Mouse (Mus musculus): ENCODE data around the gene Mpzl3. TPM values are rescaled to one million over a fixed set of nuclear protein-coding genes. Genes with fewer than 3 reads are reported as not detected.

The Mpzl3 gene
- polyA plus RNA-seq, 1 experiment from 2014 or later = 1.2 TPM

- H3K4me2 ChIP-seq (ENCODE audit: low read length) = peak overlapping the region; percentile 6; the same call in 1 of the 2 replicates
Observed at GRCm38 (mm10) chr9:45040066-45040845, 14.7 kb upstream of the Mpzl3 start.

GRCm38 (mm10) chr9:45041131-45041838 is 13.7 kb upstream of the Mpzl3 start:
- WGBS = 26% methylated on average over 17 of the region's 17 CpGs
- H3K27ac ChIP-seq (ENCODE audit: low read length) = no peak overlapping the region

More at GRCm38 (mm10) chr9:45040066-45040845, 14.7 kb upstream of the Mpzl3 start:
- 15% methylated on average over 14 of the region's 14 CpGs for WGBS
- H3K27me3 ChIP-seq (replicated peaks; ENCODE audit: control insufficient read depth, insufficient read depth, low read length) = peaks cover 45% of the 10 kb centered on the region
- H3K9ac ChIP-seq (replicated peaks; ENCODE audit: low read depth, low read length) = no peak overlapping the region
- ATAC-seq = no peak
- no peaks in the 10 kb centered on the region for H3K9me3 ChIP-seq (ENCODE audit: control insufficient read depth, low read length)
- no peak overlapping the region for H3K4me3 ChIP-seq (replicated peaks; ENCODE audit: low read length)
- no peak overlapping the region for H3K27ac ChIP-seq (ENCODE audit: low read length)
- no peaks in the 10 kb centered on the region for H3K36me3 ChIP-seq (ENCODE audit: control insufficient read depth, insufficient read depth)
- no peaks in the 10 kb centered on the region for H3K4me1 ChIP-seq (replicated peaks; ENCODE audit: control insufficient read depth, insufficient read depth, low read length)

GRCm38 (mm10) chr9:45042056-45042720 is 12.8 kb upstream of the Mpzl3 start:
- Histone ChIP-seq H3K4me3 (replicated peaks; ENCODE audit: low read length) (no peak overlapping the region), H3K36me3 (ENCODE audit: control insufficient read depth, insufficient read depth) (no peaks in the 10 kb centered on the region), H3K9ac (replicated peaks; ENCODE audit: low read depth, low read length) (no peak overlapping the region), H3K4me1 (replicated peaks; ENCODE audit: control insufficient read depth, insufficient read depth, low read length) (no peaks in the 10 kb centered on the region), H3K27me3 (replicated peaks; ENCODE audit: control insufficient read depth, insufficient read depth, low read length) (peaks cover 45% of the 10 kb centered on the region), H3K9me3 (ENCODE audit: control insufficient read depth, low read length) (no peaks in the 10 kb centered on the region), H3K4me2 (ENCODE audit: low read length) (no peak overlapping the region), H3K27ac (ENCODE audit: low read length) (no peak overlapping the region)
- ATAC-seq = no peak
- 4% methylated on average over 20 of the region's 20 CpGs for WGBS

More at GRCm38 (mm10) chr9:45041131-45041838, 13.7 kb upstream of the Mpzl3 start:
- Histone ChIP-seq H3K36me3 (ENCODE audit: control insufficient read depth, insufficient read depth) (no peaks in the 10 kb centered on the region), H3K9ac (replicated peaks; ENCODE audit: low read depth, low read length) (no peak overlapping the region), H3K4me1 (replicated peaks; ENCODE audit: control insufficient read depth, insufficient read depth, low read length) (no peaks in the 10 kb centered on the region), H3K4me2 (ENCODE audit: low read length) (peak overlapping the region; percentile 6; the same call in 1 of the 2 replicates), H3K27me3 (replicated peaks; ENCODE audit: control insufficient read depth, insufficient read depth, low read length) (peaks cover 45% of the 10 kb centered on the region), H3K4me3 (replicated peaks; ENCODE audit: low read length) (no peak overlapping the region), H3K9me3 (ENCODE audit: control insufficient read depth, low read length) (no peaks in the 10 kb centered on the region)
- no peak for ATAC-seq

- no peak overlapping the region for H3K4me2 ChIP-seq (ENCODE audit: low read length)
- no peak overlapping the region for H3K27ac ChIP-seq (ENCODE audit: low read length)
- no peak overlapping the region for H3K9ac ChIP-seq (replicated peaks; ENCODE audit: low read depth, low read length)
- H3K27me3 ChIP-seq (replicated peaks; ENCODE audit: control insufficient read depth, insufficient read depth, low read length) = peaks cover 49% of the 10 kb centered on the region
- H3K4me1 ChIP-seq (replicated peaks; ENCODE audit: control insufficient read depth, insufficient read depth, low read length) = no peaks in the 10 kb centered on the region
- no peaks in the 10 kb centered on the region for H3K36me3 ChIP-seq (ENCODE audit: control insufficient read depth, insufficient read depth)
- under 1% methylated on average over 10 of the region's 10 CpGs for WGBS
- no peak overlapping the region for H3K4me3 ChIP-seq (replicated peaks; ENCODE audit: low read length)
- no peaks in the 10 kb centered on the region for H3K9me3 ChIP-seq (ENCODE audit: control insufficient read depth, low read length)
- no peak for ATAC-seq
Observed at GRCm38 (mm10) chr9:45042947-45043346, 12.0 kb upstream of the Mpzl3 start.

GRCm38 (mm10) chr9:45046973-45047372 is 8.0 kb upstream of the Mpzl3 start:
- Histone ChIP-seq H3K9me3 (ENCODE audit: control insufficient read depth, low read length) (no peaks in the 10 kb centered on the region), H3K9ac (replicated peaks; ENCODE audit: low read depth, low read length) (no peak overlapping the region), H3K36me3 (ENCODE audit: control insufficient read depth, insufficient read depth) (no peaks in the 10 kb centered on the region), H3K4me3 (replicated peaks; ENCODE audit: low read length) (no peak overlapping the region), H3K27ac (ENCODE audit: low read length) (no peak overlapping the region), H3K4me1 (replicated peaks; ENCODE audit: control insufficient read depth, insufficient read depth, low read length) (no peaks in the 10 kb centered on the region), H3K4me2 (ENCODE audit: low read length) (no peak overlapping the region), H3K27me3 (replicated peaks; ENCODE audit: control insufficient read depth, insufficient read depth, low read length) (peaks cover 31% of the 10 kb centered on the region)
- no peak for ATAC-seq
- WGBS = 91% methylated on average over 16 of the region's 16 CpGs

- H3K4me1 ChIP-seq (replicated peaks; ENCODE audit: control insufficient read depth, insufficient read depth, low read length) = no peaks in the 10 kb centered on the region
- no peak overlapping the region for H3K4me2 ChIP-seq (ENCODE audit: low read length)
- no peaks in the 10 kb centered on the region for H3K9me3 ChIP-seq (ENCODE audit: control insufficient read depth, low read length)
- H3K36me3 ChIP-seq (ENCODE audit: control insufficient read depth, insufficient read depth) = no peaks in the 10 kb centered on the region
- H3K9ac ChIP-seq (replicated peaks; ENCODE audit: low read depth, low read length) = no peak overlapping the region
- ATAC-seq = no peak
- no peak overlapping the region for H3K4me3 ChIP-seq (replicated peaks; ENCODE audit: low read length)
- no peak overlapping the region for H3K27ac ChIP-seq (ENCODE audit: low read length)
- WGBS = 19% methylated on average over 4 of the region's 4 CpGs
- H3K27me3 ChIP-seq (replicated peaks; ENCODE audit: control insufficient read depth, insufficient read depth, low read length) = peaks cover 25% of the 10 kb centered on the region
Observed at GRCm38 (mm10) chr9:45048511-45048910, 6.5 kb upstream of the Mpzl3 start.

GRCm38 (mm10) chr9:45049731-45050130 is 5.3 kb upstream of the Mpzl3 start:
- Histone ChIP-seq H3K4me2 (ENCODE audit: low read length) (no peak overlapping the region), H3K27me3 (replicated peaks; ENCODE audit: control insufficient read depth, insufficient read depth, low read length) (peaks cover 20% of the 10 kb centered on the region), H3K36me3 (ENCODE audit: control insufficient read depth, insufficient read depth) (no peaks in the 10 kb centered on the region), H3K9ac (replicated peaks; ENCODE audit: low read depth, low read length) (no peak overlapping the region), H3K4me3 (replicated peaks; ENCODE audit: low read length) (no peak overlapping the region), H3K9me3 (ENCODE audit: control insufficient read depth, low read length) (no peaks in the 10 kb centered on the region), H3K4me1 (replicated peaks; ENCODE audit: control insufficient read depth, insufficient read depth, low read length) (no peaks in the 10 kb centered on the region), H3K27ac (ENCODE audit: low read length) (no peak overlapping the region)
- ATAC-seq = no peak
- 82% methylated on average over 1 of the region's 1 CpGs for WGBS

GRCm38 (mm10) chr9:45050301-45050700 is 4.7 kb upstream of the Mpzl3 start:
- ATAC-seq = no peak
- Histone ChIP-seq H3K27ac (ENCODE audit: low read length) (no peak overlapping the region), H3K27me3 (replicated peaks; ENCODE audit: control insufficient read depth, insufficient read depth, low read length) (peaks cover 20% of the 10 kb centered on the region), H3K36me3 (ENCODE audit: control insufficient read depth, insufficient read depth) (no peaks in the 10 kb centered on the region), H3K9me3 (ENCODE audit: control insufficient read depth, low read length) (no peaks in the 10 kb centered on the region), H3K4me1 (replicated peaks; ENCODE audit: control insufficient read depth, insufficient read depth, low read length) (no peaks in the 10 kb centered on the region), H3K9ac (replicated peaks; ENCODE audit: low read depth, low read length) (no peak overlapping the region), H3K4me2 (ENCODE audit: low read length) (no peak overlapping the region), H3K4me3 (replicated peaks; ENCODE audit: low read length) (no peak overlapping the region)
- 88% methylated on average over 2 of the region's 2 CpGs for WGBS

GRCm38 (mm10) chr9:45058304-45058940 is 3.4 kb downstream of the Mpzl3 start:
- H3K9ac ChIP-seq (replicated peaks; ENCODE audit: low read depth, low read length) = no peak overlapping the region
- no peak overlapping the region for H3K27ac ChIP-seq (ENCODE audit: low read length)
- WGBS = 59% methylated on average over 5 of the region's 5 CpGs

More at GRCm38 (mm10) chr9:45058304-45058940, 3.4 kb downstream of the Mpzl3 start:
- Histone ChIP-seq H3K27me3 (replicated peaks; ENCODE audit: control insufficient read depth, insufficient read depth, low read length) (peaks cover 25% of the 10 kb centered on the region), H3K36me3 (ENCODE audit: control insufficient read depth, insufficient read depth) (no peaks in the 10 kb centered on the region), H3K4me1 (replicated peaks; ENCODE audit: control insufficient read depth, insufficient read depth, low read length) (no peaks in the 10 kb centered on the region), H3K4me3 (replicated peaks; ENCODE audit: low read length) (no peak overlapping the region), H3K4me2 (ENCODE audit: low read length) (no peak overlapping the region), H3K9me3 (ENCODE audit: control insufficient read depth, low read length) (no peaks in the 10 kb centered on the region)
- no peak for ATAC-seq

All from forebrain, embryonic 16.5 days (tissue).